Mouse (Mus musculus): ENCODE measurements around the gene Ilk.

Ilk gene

GRCm38 (mm10) chr7:105743926-105744590 is 7.7 kb downstream of the Ilk start, which contains the start of gene Taf10:
Gene Taf10, minus strand, starts transcription at chr7:105744361.
- DNase-seq, result peak; percentile 87

- DNase-seq, result no peak
These were observed 11.4 kb downstream of the Ilk start for GRCm38 (mm10) chr7:105747776-105748175.

- DNase-seq, result peak; percentile 96
These were observed 15.4 kb downstream of the Ilk start, which contains the start of gene Tpp1 for GRCm38 (mm10) chr7:105751491-105752433. Gene Tpp1, minus strand, starts transcription at chr7:105752235.

- DNase-seq, result no peak
These were observed 16.3 kb downstream of the Ilk start for GRCm38 (mm10) chr7:105752716-105753115.

GRCm38 (mm10) chr7:105753281-105753680 is 16.9 kb downstream of the Ilk start:
- no peak for DNase-seq

GRCm38 (mm10) chr7:105761813-105762484 is 25.6 kb downstream of the Ilk start:
- no peak for DNase-seq

- DNase-seq, result no peak
These were observed 26.3 kb downstream of the Ilk start for GRCm38 (mm10) chr7:105762517-105763270.

GRCm38 (mm10) chr7:105764331-105764730 is 27.9 kb downstream of the Ilk start:
- DNase-seq, result no peak

GRCm38 (mm10) chr7:105767729-105768165 is 31.4 kb downstream of the Ilk start:
- peak; percentile 51 for DNase-seq

GRCm38 (mm10) chr7:105769959-105770358 is 33.6 kb downstream of the Ilk start:
- no peak for DNase-seq

GRCm38 (mm10) chr7:105772331-105772730 is 35.9 kb downstream of the Ilk start:
- DNase-seq, result no peak

GRCm38 (mm10) chr7:105773041-105773440 is 36.6 kb downstream of the Ilk start:
- DNase-seq, result no peak

- peak; percentile 52 for DNase-seq
These were observed 38.3 kb downstream of the Ilk start for GRCm38 (mm10) chr7:105774661-105775060.

GRCm38 (mm10) chr7:105776026-105776425 is 39.6 kb downstream of the Ilk start:
- DNase-seq, result no peak

GRCm38 (mm10) chr7:105777316-105777715 is 40.9 kb downstream of the Ilk start:
- no peak for DNase-seq

GRCm38 (mm10) chr7:105777797-105778552 is 41.6 kb downstream of the Ilk start:
- peak; percentile 68 for DNase-seq

- no peak for DNase-seq
These were observed 42.3 kb downstream of the Ilk start for GRCm38 (mm10) chr7:105778553-105779265.

- DNase-seq, result no peak
These were observed 47.5 kb downstream of the Ilk start for GRCm38 (mm10) chr7:105783861-105784260.

- DNase-seq, result no peak
These were observed 48.2 kb downstream of the Ilk start for GRCm38 (mm10) chr7:105784556-105784955.

- no peak for DNase-seq
These were observed 50.3 kb downstream of the Ilk start for GRCm38 (mm10) chr7:105786506-105787284.
